Mouse (Mus musculus): ENCODE data around the gene Olfr926.
"Not testable (repeated sequence)": the region's sequence is repeated elsewhere in the genome, so short reads cannot be mapped to it uniquely, and the experiment has no call there.

The Olfr926 gene

DNA sequence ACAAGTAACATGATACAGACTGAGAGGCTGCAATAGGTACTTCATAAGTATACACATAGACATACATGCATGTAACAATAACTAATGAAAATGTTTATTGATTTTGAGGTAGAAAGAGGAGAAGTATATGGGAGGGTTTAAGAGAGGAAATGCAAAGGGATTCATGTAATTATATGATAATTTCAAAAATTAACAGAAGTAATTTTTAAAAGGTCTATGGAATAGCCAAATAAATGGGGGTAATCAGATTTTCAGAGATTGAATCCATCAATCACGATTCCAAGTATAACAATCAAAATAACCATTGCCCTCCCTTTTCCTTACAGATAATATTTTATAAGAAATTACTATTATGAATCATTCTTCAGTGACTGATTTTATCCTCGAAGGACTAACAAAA lies at the start of gene Olfr926:
Olfr926 (plus strand) TSS at position 301 of the 400 bp plus-strand sequence.
- no peak for DNase-seq (ENCODE audit: low spot score)

DNA sequence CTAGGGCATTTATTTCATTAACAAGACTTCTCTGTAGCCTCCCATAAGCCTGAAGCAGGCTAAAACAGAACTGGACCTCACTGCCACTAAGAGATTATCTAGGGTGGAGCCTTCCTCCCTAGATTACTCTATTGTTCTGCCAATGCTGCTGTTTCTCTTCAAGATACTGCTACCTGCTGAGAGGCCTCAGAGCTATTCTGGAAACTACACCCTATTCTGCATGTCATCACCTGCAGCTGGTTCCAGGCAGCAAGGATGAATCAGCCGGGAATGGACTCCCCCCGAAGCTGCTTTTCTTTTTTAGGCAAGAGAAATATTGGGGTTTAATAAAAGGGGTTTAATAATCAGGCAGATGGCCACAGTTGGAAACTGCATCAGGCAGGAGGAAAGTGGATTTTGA lies 43.9 kb upstream of the Olfr926 start:
- no peak for DNase-seq (ENCODE audit: low spot score)

DNA sequence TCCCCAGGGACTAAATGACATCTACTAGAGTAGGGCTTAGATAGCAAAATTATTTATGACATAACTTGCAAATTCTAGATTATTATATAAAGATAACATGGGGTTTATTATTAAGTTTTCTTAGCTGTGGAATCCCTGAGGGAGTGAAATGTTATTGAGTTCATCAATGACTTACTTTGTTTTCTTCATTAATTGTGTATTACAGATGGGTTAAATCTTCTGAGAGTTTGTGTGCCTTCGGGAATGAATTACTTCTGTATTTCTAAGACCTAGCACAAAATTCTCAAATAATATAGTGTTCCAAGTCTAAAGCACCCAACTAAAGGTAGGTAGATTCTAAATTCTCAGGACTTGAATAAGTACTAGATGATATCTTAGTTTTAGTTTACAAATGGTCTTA lies 32.8 kb upstream of the Olfr926 start, which contains the start of gene Olfr924:
Olfr924 (plus strand) TSS at position 301 of the 400 bp plus-strand sequence.
- no peak for DNase-seq (ENCODE audit: low spot score)

DNA sequence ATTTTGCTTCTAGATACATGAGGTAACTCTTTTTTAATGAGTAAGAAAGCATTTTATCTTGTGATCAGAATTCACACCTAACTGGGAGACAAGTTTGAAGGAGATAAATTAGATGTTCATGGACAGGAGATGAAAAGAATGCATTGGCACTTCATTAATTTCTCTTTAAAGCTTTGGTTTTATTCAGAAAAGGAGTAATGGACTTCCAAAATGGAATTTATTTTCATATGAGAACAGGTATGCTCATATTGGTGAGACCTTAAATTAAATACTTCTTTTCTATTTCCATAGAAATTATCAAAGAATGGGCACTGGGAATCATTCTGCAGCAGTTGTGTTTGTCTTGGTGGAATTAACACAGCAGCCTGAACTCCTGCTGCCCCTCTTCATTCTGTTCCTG lies 22.2 kb upstream of the Olfr926 start, which contains the start of gene Olfr26:
Olfr26 (plus strand) TSS at position 301 of the 400 bp plus-strand sequence.
- DNase-seq (ENCODE audit: low spot score): no peak

DNA sequence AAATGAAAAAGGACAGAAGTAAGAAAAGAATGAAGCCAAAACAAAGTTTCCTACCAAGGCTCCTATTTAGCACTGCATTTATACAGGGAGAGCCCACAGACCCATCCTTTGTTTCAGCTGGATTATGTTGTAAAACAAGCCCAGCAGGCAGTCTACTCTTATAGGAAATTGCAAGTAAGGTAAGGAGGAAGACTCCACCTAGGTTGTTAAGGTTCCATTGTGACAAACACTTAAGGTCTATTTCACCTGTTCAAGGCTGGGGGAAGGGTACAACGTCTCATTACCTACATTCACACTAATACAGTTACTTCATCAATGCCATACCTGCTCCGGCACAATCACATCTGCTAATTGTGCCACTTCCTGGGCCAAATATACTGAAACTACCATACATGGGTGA lies 2.0 kb upstream of the Olfr926 start:
- not testable (repeated sequence) for DNase-seq (ENCODE audit: low spot score)

Data from ovary, postnatal 36 days (tissue).